Mouse (Mus musculus) myocyte (in vitro differentiated cells): ENCODE results near the gene Mlkl.

Experiments used
- E2F4 ChIP-seq: IDR thresholded peaks from one replicate; pipeline ENCODE4 v1.6.1; 2011; ENCODE audit warnings: mild to moderate bottlenecking, control low read depth, moderate library complexity; ENCODE audit not compliant: insufficient read depth
- MAX ChIP-seq: IDR thresholded peaks from one replicate; pipeline ENCODE4 v1.6.1; 2011; ENCODE audit warnings: low read depth, mild to moderate bottlenecking, control low read depth
- MYOD1 ChIP-seq, 3 experiments: IDR thresholded peaks; one replicate each; pipeline ENCODE4 v1.6.1; 2011; ENCODE audit warnings: control low read depth in 2 of 3, low read depth in 2 of 3, mild to moderate bottlenecking in 2 of 3, moderate library complexity in 1 of 3; ENCODE audit not compliant: insufficient read length in 2 of 3, control insufficient read depth in 1 of 3
- POLR2A ChIP-seq: IDR thresholded peaks from one replicate; pipeline ENCODE4 v1.6.1; 2011; ENCODE audit warnings: low read depth, mild to moderate bottlenecking, control low read depth, moderate library complexity; ENCODE audit not compliant: insufficient read length
- USF1 ChIP-seq: IDR thresholded peaks from one replicate; pipeline ENCODE4 v1.6.1; 2011; ENCODE audit warnings: low read depth, mild to moderate bottlenecking, control low read depth, moderate library complexity

DNA sequence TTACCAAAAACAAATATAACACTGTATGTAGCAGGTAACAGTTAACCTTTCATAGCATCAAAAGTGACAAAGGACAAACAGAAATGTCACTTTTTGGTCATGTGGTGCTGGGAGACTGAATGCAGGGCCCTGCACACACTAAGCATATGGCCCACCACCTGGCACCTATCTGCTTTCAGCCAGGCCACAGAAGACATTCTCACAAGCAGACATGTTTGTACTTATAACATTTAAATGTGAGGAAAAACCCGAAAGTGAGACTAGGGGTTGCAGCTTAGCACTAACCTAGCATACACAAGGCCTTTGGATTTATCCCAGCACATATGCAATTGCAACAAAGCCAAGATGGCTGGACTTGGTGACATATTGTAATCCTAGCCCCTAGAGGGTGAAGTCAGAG, 40.0 kb downstream of the Mlkl start:
- TF ChIP-seq E2F4 (no peak), MAX (no peak), POLR2A (no peak), MYOD1 (IDR thresholded peaks at IDR 0.05; ENCODE audit: control insufficient read depth in 1 of 3, insufficient read length in 2 of 3, low read depth in 2 of 3) (no peak), USF1 (no peak)
